Mouse (Mus musculus): Measurements from ENCODE around the gene Tuba1b. TPM values are rescaled to one million over a fixed set of nuclear protein-coding genes. Genes with fewer than 3 reads are reported as not detected.
"Not testable (repeated sequence)": the region's sequence is repeated elsewhere in the genome, so short reads cannot be mapped to it uniquely, and the experiment has no call there.

Gene Tuba1b
- polyA plus RNA-seq, 1 experiment from 2014 or later, result 1,967 TPM

DNA sequence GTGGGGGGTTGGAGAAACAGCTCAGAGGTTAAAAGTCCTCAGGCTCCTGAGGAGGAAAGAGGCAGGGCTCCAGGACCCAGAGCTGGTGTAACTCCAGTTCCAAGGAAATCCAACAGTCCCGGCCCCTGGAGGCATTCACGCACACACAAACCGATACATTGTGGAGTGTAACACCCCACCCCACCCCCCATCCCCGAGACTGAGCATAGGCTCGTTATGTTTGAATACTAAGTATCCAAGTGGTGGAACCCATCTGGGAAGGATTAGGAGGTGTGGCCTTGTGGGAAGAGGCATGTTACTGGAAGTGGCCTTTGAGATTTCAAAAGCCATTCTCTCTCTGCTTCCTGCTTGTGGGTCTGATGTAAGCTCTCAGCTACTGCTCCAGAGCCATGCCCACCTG, 12.9 kb downstream of the Tuba1b start:
- Histone ChIP-seq H3K4me1 (ENCODE audit: control insufficient read depth, insufficient read depth, low read length) (no peaks in the 10 kb centered on the region), H3K27ac (ENCODE audit: low read depth, low read length) (no peak overlapping the region), H3K9me3 (ENCODE audit: control insufficient read depth, low read length) (no peaks in the 10 kb centered on the region), H3K9ac (ENCODE audit: low read length) (no peak overlapping the region), H3K27me3 (ENCODE audit: control insufficient read depth, insufficient read depth, low read length) (no peaks in the 10 kb centered on the region), H3K4me3 (ENCODE audit: low read depth, low read length) (no peak overlapping the region), H3K4me2 (ENCODE audit: low read depth) (no peak overlapping the region), H3K36me3 (ENCODE audit: control insufficient read depth, insufficient read depth, low read length) (no peaks in the 10 kb centered on the region)
- ATAC-seq (ENCODE audit: insufficient read depth, low FRiP score, low TSS enrichment) (no peak), DNase-seq (ENCODE audit: low spot score) (no peak)
- WGBS, result 80% methylated on average over 5 of the region's 5 CpGs

DNA sequence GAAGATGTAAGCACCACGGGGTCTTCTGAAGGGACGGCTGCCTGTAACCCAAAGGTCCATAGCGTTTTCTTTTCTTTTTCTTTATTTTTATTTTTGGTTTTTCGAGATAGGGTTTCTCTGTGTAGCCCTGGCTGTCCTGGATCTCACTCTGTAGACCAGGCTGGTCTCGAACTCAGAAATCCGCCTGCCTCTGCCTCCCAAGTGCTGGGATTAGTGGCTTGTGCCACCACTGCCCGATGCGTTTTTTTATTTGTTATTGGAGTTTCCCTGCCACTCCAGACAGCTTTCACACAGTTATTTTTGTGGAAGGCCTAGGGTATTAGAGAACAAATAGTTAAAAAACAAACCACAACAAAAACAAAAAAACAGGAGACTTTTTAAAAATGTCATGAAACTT, 15.9 kb downstream of the Tuba1b start:
- H3K36me3 ChIP-seq (ENCODE audit: control insufficient read depth, insufficient read depth, low read length); H3K9me3 ChIP-seq (ENCODE audit: control insufficient read depth, low read length); H3K27ac ChIP-seq (ENCODE audit: low read depth, low read length); H3K27me3 ChIP-seq (ENCODE audit: control insufficient read depth, insufficient read depth, low read length); H3K9ac ChIP-seq (ENCODE audit: low read length); DNase-seq (ENCODE audit: low spot score); H3K4me1 ChIP-seq (ENCODE audit: control insufficient read depth, insufficient read depth, low read length): not testable (repeated sequence)
- Histone ChIP-seq H3K4me2 (ENCODE audit: low read depth) (peak overlapping the region; percentile 23), H3K4me3 (ENCODE audit: low read depth, low read length) (peak overlapping the region; percentile 88)
- WGBS, result 28% methylated on average over 8 of the region's 8 CpGs
- ATAC-seq (ENCODE audit: insufficient read depth, low FRiP score, low TSS enrichment), result peak; percentile 0; the same call in 1 of the 2 replicates

DNA sequence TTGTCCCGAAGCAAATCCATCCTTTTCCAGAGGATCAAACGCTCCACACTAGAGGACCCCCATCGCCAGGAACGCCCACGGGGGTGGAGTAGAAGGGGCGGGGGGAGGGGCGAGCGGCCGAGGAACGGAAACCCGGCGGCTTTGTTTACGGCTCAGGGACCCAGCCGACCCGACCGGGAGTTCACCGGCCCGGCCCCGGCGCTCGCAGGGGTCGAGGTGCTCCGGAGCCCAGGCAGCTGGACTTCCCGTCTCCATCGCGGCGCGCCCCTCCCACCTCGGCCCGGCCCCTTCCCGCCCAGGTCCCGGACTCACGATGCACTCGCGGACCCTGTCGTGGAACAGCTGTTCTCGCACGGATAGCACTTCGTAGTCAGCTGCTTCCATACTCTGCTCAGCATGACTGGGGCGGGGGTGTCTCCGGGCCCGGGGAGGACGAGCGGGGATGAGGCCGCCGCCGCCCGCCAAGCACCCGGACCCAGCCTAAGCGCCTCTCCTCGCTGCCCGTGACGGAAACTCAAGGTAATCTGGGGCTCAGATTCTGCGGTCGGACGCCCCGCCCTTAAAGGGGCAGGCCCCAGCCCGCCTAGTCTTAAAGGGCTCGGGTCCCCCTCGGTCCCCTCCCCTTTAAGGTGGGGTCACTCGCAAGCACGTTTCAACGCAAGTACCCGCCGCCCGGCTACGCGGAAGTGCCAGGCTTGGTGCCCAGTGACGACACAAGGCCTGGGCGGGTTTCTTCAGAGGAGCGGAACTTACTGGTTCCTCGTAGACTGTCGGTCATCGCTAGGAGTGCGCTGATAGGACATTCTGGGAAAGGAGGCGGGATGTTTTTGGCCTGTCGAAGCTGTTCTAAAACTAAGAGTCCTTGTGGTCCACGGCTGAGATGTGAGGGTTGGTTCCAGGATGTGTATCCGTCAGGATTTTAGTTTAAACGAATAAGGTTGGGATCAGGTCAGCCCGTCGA, 16.5 kb downstream of the Tuba1b start, which contains the start of gene Lmbr1l:
TSS of gene Lmbr1l (minus strand) at position 694 of the 961 bp plus-strand sequence.
- H3K4me2 ChIP-seq (ENCODE audit: low read depth), result peak within 1 kb of the TSS; percentile 87
- DNase-seq (ENCODE audit: low spot score), result peak; percentile 99
- H3K9ac ChIP-seq (ENCODE audit: low read length), result peak within 1 kb of the TSS; percentile 90
- peak; percentile 97 for ATAC-seq (ENCODE audit: insufficient read depth, low FRiP score, low TSS enrichment)
- peak within 1 kb of the TSS; percentile 93 for H3K27ac ChIP-seq (ENCODE audit: low read depth, low read length)
- H3K9me3 ChIP-seq (ENCODE audit: control insufficient read depth, low read length), result no peaks in the 10 kb centered on the region
- no peaks in the 10 kb centered on the region for H3K36me3 ChIP-seq (ENCODE audit: control insufficient read depth, insufficient read depth, low read length)
- H3K27me3 ChIP-seq (ENCODE audit: control insufficient read depth, insufficient read depth, low read length), result no peaks in the 10 kb centered on the region
- peaks cover 5% of the 10 kb centered on the region; the same call in 1 of the 2 replicates for H3K4me1 ChIP-seq (ENCODE audit: control insufficient read depth, insufficient read depth, low read length)
- peak within 1 kb of the TSS; percentile 88 for H3K4me3 ChIP-seq (ENCODE audit: low read depth, low read length)
- under 1% methylated on average over 82 of the region's 82 CpGs for WGBS

DNA sequence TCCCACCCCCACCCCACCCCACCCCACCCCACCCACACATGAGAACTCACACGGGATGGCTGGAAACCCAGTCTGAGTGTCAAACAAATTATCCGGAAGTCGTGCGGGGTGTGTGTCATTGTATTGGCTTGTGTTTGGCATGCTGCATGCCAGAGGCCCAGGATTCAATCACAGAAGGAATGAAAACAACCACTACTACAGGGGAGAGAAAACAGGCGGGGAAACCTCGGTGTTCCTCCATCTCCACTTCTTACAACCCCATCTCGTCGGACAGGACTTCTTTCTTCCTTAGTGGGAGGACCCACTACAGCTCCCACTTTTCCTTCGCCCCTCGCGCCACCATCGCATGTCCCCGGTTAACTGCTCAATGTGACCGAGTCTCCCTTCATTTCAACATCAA, 17.3 kb downstream of the Tuba1b start:
- H3K9me3 ChIP-seq (ENCODE audit: control insufficient read depth, low read length), result no peaks in the 10 kb centered on the region
- H3K36me3 ChIP-seq (ENCODE audit: control insufficient read depth, insufficient read depth, low read length), result no peaks in the 10 kb centered on the region
- DNase-seq (ENCODE audit: low spot score) (no peak), ATAC-seq (ENCODE audit: insufficient read depth, low FRiP score, low TSS enrichment) (no peak)
- peaks cover 5% of the 10 kb centered on the region; the same call in 1 of the 2 replicates for H3K4me1 ChIP-seq (ENCODE audit: control insufficient read depth, insufficient read depth, low read length)
- peak overlapping the region; percentile 88 for H3K4me3 ChIP-seq (ENCODE audit: low read depth, low read length)
- under 1% methylated on average over 14 of the region's 14 CpGs for WGBS
- peak overlapping the region; percentile 93; the same call in 1 of the 2 replicates for H3K27ac ChIP-seq (ENCODE audit: low read depth, low read length)
- peak overlapping the region; percentile 87 for H3K4me2 ChIP-seq (ENCODE audit: low read depth)
- no peaks in the 10 kb centered on the region for H3K27me3 ChIP-seq (ENCODE audit: control insufficient read depth, insufficient read depth, low read length)
- peak overlapping the region; percentile 90 for H3K9ac ChIP-seq (ENCODE audit: low read length)

DNA sequence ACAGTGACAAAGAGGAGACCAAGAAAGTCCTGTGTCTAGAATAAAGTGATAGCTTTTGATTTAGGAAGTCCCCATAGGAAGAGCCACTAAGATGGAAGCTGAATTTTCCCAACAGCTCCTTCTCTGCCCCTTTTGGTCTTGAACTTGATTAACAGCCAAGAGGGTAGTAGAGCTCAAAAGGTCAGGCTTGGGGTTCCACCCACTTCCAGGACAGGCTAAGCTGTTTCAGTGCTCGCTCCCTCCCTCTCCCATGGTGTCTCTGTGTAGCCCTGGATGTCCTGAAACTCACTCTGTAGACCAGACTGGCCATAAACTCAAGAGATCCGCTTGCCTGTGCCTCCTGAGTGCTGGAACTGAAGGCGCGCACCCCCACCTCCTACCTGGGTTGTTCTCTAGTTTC, 18.3 kb downstream of the Tuba1b start:
- no peak overlapping the region for H3K27ac ChIP-seq (ENCODE audit: low read depth, low read length)
- no peak for ATAC-seq (ENCODE audit: insufficient read depth, low FRiP score, low TSS enrichment)
- no peaks in the 10 kb centered on the region for H3K9me3 ChIP-seq (ENCODE audit: control insufficient read depth, low read length)
- no peak for DNase-seq (ENCODE audit: low spot score)
- H3K4me2 ChIP-seq (ENCODE audit: low read depth), result peak overlapping the region; percentile 87
- no peak overlapping the region; the same call in 1 of the 2 replicates for H3K9ac ChIP-seq (ENCODE audit: low read length)
- 0 out of 2 replicates have a peak, but pooled peaks cover 5% of the 10 kb centered on the region for H3K36me3 ChIP-seq (ENCODE audit: control insufficient read depth, insufficient read depth, low read length)
- peaks cover 5% of the 10 kb centered on the region; the same call in 1 of the 2 replicates for H3K4me1 ChIP-seq (ENCODE audit: control insufficient read depth, insufficient read depth, low read length)
- no peaks in the 10 kb centered on the region for H3K27me3 ChIP-seq (ENCODE audit: control insufficient read depth, insufficient read depth, low read length)
- peak overlapping the region; percentile 88; the same call in 1 of the 2 replicates for H3K4me3 ChIP-seq (ENCODE audit: low read depth, low read length)
- WGBS, result 91% methylated on average over 4 of the region's 4 CpGs

DNA sequence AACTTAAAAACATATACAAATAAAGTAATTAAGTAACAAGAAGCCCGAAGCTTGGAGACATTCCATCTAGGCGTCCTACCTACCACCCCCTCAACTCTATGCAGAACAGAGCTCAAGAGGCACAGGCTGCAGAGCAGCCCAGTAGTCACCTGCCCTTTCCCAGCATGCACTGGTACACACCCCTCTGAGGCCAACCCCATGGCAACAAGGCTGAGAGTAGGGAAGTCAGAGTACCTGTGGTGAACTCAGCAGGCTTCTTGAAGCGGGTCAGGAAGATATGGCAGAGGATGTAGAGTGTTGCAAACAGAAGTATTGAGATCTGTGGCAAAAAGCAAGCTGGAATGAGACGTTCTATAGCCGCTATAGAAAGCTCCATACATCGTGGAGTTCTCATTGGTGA, 19.5 kb downstream of the Tuba1b start:
- Histone ChIP-seq H3K27me3 (ENCODE audit: control insufficient read depth, insufficient read depth, low read length) (no peaks in the 10 kb centered on the region), H3K9ac (ENCODE audit: low read length) (no peak overlapping the region), H3K36me3 (ENCODE audit: control insufficient read depth, insufficient read depth, low read length) (0 out of 2 replicates have a peak, but pooled peaks cover 5% of the 10 kb centered on the region), H3K4me3 (ENCODE audit: low read depth, low read length) (no peak overlapping the region), H3K9me3 (ENCODE audit: control insufficient read depth, low read length) (no peaks in the 10 kb centered on the region), H3K4me1 (ENCODE audit: control insufficient read depth, insufficient read depth, low read length) (peaks cover 5% of the 10 kb centered on the region; the same call in 1 of the 2 replicates), H3K4me2 (ENCODE audit: low read depth) (no peak overlapping the region), H3K27ac (ENCODE audit: low read depth, low read length) (no peak overlapping the region)
- ATAC-seq (ENCODE audit: insufficient read depth, low FRiP score, low TSS enrichment), result no peak
- WGBS, result 95% methylated on average over 6 of the region's 6 CpGs
- DNase-seq (ENCODE audit: low spot score), result no peak

DNA sequence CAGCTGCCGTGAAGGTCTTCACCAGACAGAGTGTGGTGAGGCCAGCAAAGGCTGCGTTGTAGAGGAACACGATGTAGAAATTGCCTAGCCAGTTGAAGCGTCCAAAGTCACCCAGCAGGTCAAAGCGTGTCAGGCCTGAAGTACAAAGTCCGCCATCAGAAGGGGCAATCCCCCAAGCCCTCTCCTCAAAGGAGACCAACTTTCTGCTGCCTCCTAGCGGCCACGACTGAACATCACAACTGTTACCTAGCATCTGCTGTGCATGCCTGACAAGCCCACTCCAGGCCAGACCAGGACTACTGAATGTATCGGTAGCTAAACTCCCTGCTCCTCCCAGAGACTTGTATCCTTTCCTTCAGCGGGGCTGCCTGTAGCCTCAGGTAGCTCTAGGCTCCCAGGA, 29.7 kb downstream of the Tuba1b start:
- Histone ChIP-seq H3K4me1 (ENCODE audit: control insufficient read depth, insufficient read depth, low read length) (no peaks in the 10 kb centered on the region), H3K9me3 (ENCODE audit: control insufficient read depth, low read length) (no peaks in the 10 kb centered on the region), H3K4me3 (ENCODE audit: low read depth, low read length) (no peak overlapping the region), H3K36me3 (ENCODE audit: control insufficient read depth, insufficient read depth, low read length) (peaks cover 17% of the 10 kb centered on the region), H3K9ac (ENCODE audit: low read length) (no peak overlapping the region), H3K4me2 (ENCODE audit: low read depth) (no peak overlapping the region), H3K27me3 (ENCODE audit: control insufficient read depth, insufficient read depth, low read length) (no peaks in the 10 kb centered on the region), H3K27ac (ENCODE audit: low read depth, low read length) (no peak overlapping the region)
- 30% methylated on average over 10 of the region's 10 CpGs for whole genome bisulfite sequencing
- ATAC-seq (ENCODE audit: insufficient read depth, low FRiP score, low TSS enrichment) (no peak), DNase-seq (ENCODE audit: low spot score) (peak; percentile 71)

DNA sequence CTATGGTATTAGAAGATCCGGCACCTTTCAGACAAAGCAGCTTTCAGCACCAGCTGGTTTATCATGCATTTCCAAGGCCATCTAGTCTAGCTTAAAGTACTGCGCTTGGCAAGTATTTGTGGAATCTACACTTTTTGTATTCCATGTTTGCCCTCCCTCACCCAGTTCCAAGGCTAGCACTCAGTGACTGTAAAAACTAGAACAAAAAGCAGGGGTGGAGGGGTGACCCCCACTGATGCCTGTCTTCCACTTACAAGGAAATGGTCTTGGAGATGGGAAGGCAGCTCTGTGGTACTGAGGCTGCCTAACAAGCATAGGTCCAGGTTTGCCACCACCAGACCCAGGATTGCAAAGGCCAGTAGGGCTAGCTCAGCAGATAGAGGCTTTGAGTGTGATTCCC, 31.8 kb downstream of the Tuba1b start:
- peaks cover 19% of the 10 kb centered on the region for H3K27me3 ChIP-seq (ENCODE audit: control insufficient read depth, insufficient read depth, low read length)
- H3K4me3 ChIP-seq (ENCODE audit: low read depth, low read length), result no peak overlapping the region
- H3K9me3 ChIP-seq (ENCODE audit: control insufficient read depth, low read length), result no peaks in the 10 kb centered on the region
- ATAC-seq (ENCODE audit: insufficient read depth, low FRiP score, low TSS enrichment), result no peak
- H3K4me2 ChIP-seq (ENCODE audit: low read depth), result no peak overlapping the region
- 93% methylated on average over 2 of the region's 2 CpGs for WGBS
- no peak for DNase-seq (ENCODE audit: low spot score)
- H3K36me3 ChIP-seq (ENCODE audit: control insufficient read depth, insufficient read depth, low read length), result peaks cover 7% of the 10 kb centered on the region
- no peak overlapping the region for H3K27ac ChIP-seq (ENCODE audit: low read depth, low read length)
- no peaks in the 10 kb centered on the region for H3K4me1 ChIP-seq (ENCODE audit: control insufficient read depth, insufficient read depth, low read length)
- no peak overlapping the region for H3K9ac ChIP-seq (ENCODE audit: low read length)

Data from neural tube, embryonic 11.5 days (tissue).